Mouse (Mus musculus): Measurements from ENCODE around the gene Afdn.
"Not testable (repeated sequence)": the region's sequence is repeated elsewhere in the genome, so short reads cannot be mapped to it uniquely, and the experiment has no call there.

Gene Afdn

GRCm38 (mm10) chr17:13883540-13883939, 123.2 kb downstream of the Afdn start:
- DNase-seq = no peak

GRCm38 (mm10) chr17:13889818-13890434, 129.6 kb downstream of the Afdn start:
- DNase-seq = no peak

GRCm38 (mm10) chr17:13890932-13891331, 130.6 kb downstream of the Afdn start:
- DNase-seq = no peak

GRCm38 (mm10) chr17:13898838-13899237, 138.5 kb downstream of the Afdn start:
- DNase-seq = no peak

- no peak for DNase-seq
Measured at GRCm38 (mm10) chr17:13899241-13899640, 138.9 kb downstream of the Afdn start.

GRCm38 (mm10) chr17:13903793-13904192, 143.5 kb downstream of the Afdn start:
- no peak for DNase-seq

GRCm38 (mm10) chr17:13907082-13907481, 146.7 kb downstream of the Afdn start:
- no peak for DNase-seq

- no peak for DNase-seq
Measured at GRCm38 (mm10) chr17:13907681-13908080, 147.3 kb downstream of the Afdn start.

GRCm38 (mm10) chr17:13913951-13914350, 153.6 kb downstream of the Afdn start:
- DNase-seq = no peak

- DNase-seq = no peak
Measured at GRCm38 (mm10) chr17:13914531-13914930, 154.2 kb downstream of the Afdn start.

- DNase-seq = no peak
Measured at GRCm38 (mm10) chr17:13920771-13921170, 160.4 kb downstream of the Afdn start.

- no peak for DNase-seq
Measured at GRCm38 (mm10) chr17:13923418-13923817, 163.1 kb downstream of the Afdn start.

GRCm38 (mm10) chr17:13924588-13924987, 164.2 kb downstream of the Afdn start:
- no peak for DNase-seq

- DNase-seq = no peak
Measured at GRCm38 (mm10) chr17:13925931-13926330, 165.6 kb downstream of the Afdn start.

- DNase-seq = no peak
Measured at GRCm38 (mm10) chr17:13930421-13930820, 170.1 kb downstream of the Afdn start.

GRCm38 (mm10) chr17:13935364-13935763, 175.0 kb downstream of the Afdn start:
- DNase-seq = not testable (repeated sequence)

- DNase-seq = no peak
Measured at GRCm38 (mm10) chr17:13937787-13938186, 177.4 kb downstream of the Afdn start.

- no peak for DNase-seq
Measured at GRCm38 (mm10) chr17:13938652-13939051, 178.3 kb downstream of the Afdn start.

- not testable (repeated sequence) for DNase-seq
Measured at GRCm38 (mm10) chr17:13939231-13939630, 178.9 kb downstream of the Afdn start.

- no peak for DNase-seq
Measured at GRCm38 (mm10) chr17:13940487-13940886, 180.1 kb downstream of the Afdn start.

GRCm38 (mm10) chr17:13948073-13948472, 187.7 kb downstream of the Afdn start, which contains the start of gene Gm7168:
Gm7168 (plus strand) TSS chr17:13948373.
- DNase-seq = not testable (repeated sequence)

GRCm38 (mm10) chr17:13951570-13951969, 191.2 kb downstream of the Afdn start:
- DNase-seq = not testable (repeated sequence)

Data from cerebellum, adult 11 months (tissue).